Mouse (Mus musculus): ENCODE measurements around the gene Tceanc2.

GRCm38 (mm10) chr4:107091696-107092095 is 87.2 kb downstream of the Tceanc2 start:
- TF ChIP-seq CTCF (IDR thresholded peaks at IDR 0.05; ENCODE audit: extremely low read depth, insufficient read depth, low read length): no peak
- TF ChIP-seq POLR2A (IDR thresholded peaks at IDR 0.05; ENCODE audit: extremely low read depth, insufficient read depth, low read length): no peak
